Mouse (Mus musculus) c-Kit-negative CD71-positive TER-119-positive erythroid progenitor cells, embryonic 14.5 days (primary cell): Measurements from ENCODE around the gene Igfbpl1.

Source experiments
- DNase-seq: peaks from one replicate; pipeline ENCODE4 v3.0.0-alpha.2; 2013; ENCODE audit warnings: low read depth, low spot score

Gene Igfbpl1

GRCm38 (mm10) chr4:45771173-45771572 is 55.5 kb downstream of the Igfbpl1 start:
- DNase-seq = no peak

GRCm38 (mm10) chr4:45770638-45771033 is 56.1 kb downstream of the Igfbpl1 start:
- DNase-seq = no peak

- DNase-seq = no peak
Measured at GRCm38 (mm10) chr4:45769791-45770637, 56.7 kb downstream of the Igfbpl1 start.

GRCm38 (mm10) chr4:45769141-45769540 is 57.6 kb downstream of the Igfbpl1 start:
- no peak for DNase-seq

GRCm38 (mm10) chr4:45767891-45768558 is 58.7 kb downstream of the Igfbpl1 start:
- no peak for DNase-seq

GRCm38 (mm10) chr4:45766774-45767173 is 59.9 kb downstream of the Igfbpl1 start:
- no peak for DNase-seq

GRCm38 (mm10) chr4:45765565-45766201 is 61.0 kb downstream of the Igfbpl1 start:
- DNase-seq = no peak

GRCm38 (mm10) chr4:45765121-45765564 is 61.6 kb downstream of the Igfbpl1 start:
- DNase-seq = no peak

GRCm38 (mm10) chr4:45764141-45764494 is 62.6 kb downstream of the Igfbpl1 start:
- no peak for DNase-seq

GRCm38 (mm10) chr4:45763288-45764140 is 63.2 kb downstream of the Igfbpl1 start:
- no peak for DNase-seq

GRCm38 (mm10) chr4:45762600-45762999 is 64.1 kb downstream of the Igfbpl1 start:
- no peak for DNase-seq
